Mouse (Mus musculus): ENCODE results near the gene Tmem95. TPM values are rescaled to one million over a fixed set of nuclear protein-coding genes. Genes with fewer than 3 reads are reported as not detected.
"Not testable (repeated sequence)": the region's sequence is repeated elsewhere in the genome, so short reads cannot be mapped to it uniquely, and the experiment has no call there.

Tmem95 gene
- total RNA-seq, 2 experiments from 2014 or later: not detected

DNA sequence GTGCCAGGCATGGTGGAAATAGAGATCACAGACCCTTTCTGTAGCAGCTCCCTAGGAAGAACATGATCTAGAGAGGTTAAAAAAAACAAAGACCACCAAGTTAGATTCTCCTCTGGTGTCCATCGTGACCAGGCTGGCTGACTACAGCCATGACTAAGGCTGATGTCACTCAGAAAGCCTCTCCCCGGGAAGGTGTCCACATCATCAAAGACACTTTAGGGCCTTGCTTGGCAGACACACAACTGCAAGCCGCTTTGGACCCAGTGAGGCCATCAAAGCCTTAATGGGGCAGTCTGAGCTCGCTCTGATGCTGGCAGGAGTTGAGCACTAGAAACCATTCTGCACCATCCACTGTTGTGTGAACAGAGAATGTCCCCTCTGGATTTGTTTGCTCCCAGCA, 5.4 kb downstream of the Tmem95 start:
- no peak for TF ChIP-seq CTCF (IDR thresholded peaks at IDR 0.05)
- no peak overlapping the region for H3K4me3 ChIP-seq
- no peak for DNase-seq (ENCODE audit: extremely low spot score in 1 of 2, low spot score in 2 of 2)
- no peak overlapping the region for H3K27ac ChIP-seq
- intact Hi-C loops (cut with DNase I): no loop called here

GRCm38 (mm10) chr11:69871822-69872221, 6.0 kb downstream of the Tmem95 start:
- TF ChIP-seq CTCF (IDR thresholded peaks at IDR 0.05): no peak
- no peak overlapping the region for H3K27ac ChIP-seq
- no peak for DNase-seq (ENCODE audit: extremely low spot score in 1 of 2, low spot score in 2 of 2)
- no peak overlapping the region for H3K4me3 ChIP-seq
- intact Hi-C loops (cut with DNase I): no loop called here

GRCm38 (mm10) chr11:69870289-69871069, 7.3 kb downstream of the Tmem95 start:
- Histone ChIP-seq H3K4me3 (no peak overlapping the region), H3K27ac (no peak overlapping the region)
- intact Hi-C loops (cut with DNase I): no loop called here
- no peak for DNase-seq (ENCODE audit: extremely low spot score in 1 of 2, low spot score in 2 of 2)
- no peak for TF ChIP-seq CTCF (IDR thresholded peaks at IDR 0.05)

GRCm38 (mm10) chr11:69867335-69867734, 10.5 kb downstream of the Tmem95 start:
- TF ChIP-seq CTCF (IDR thresholded peaks at IDR 0.05): no peak
- no peak for DNase-seq (ENCODE audit: extremely low spot score in 1 of 2, low spot score in 2 of 2)
- H3K4me3 ChIP-seq: no peak overlapping the region
- intact Hi-C loops (cut with DNase I): no loop called here
- H3K27ac ChIP-seq: no peak overlapping the region

DNA sequence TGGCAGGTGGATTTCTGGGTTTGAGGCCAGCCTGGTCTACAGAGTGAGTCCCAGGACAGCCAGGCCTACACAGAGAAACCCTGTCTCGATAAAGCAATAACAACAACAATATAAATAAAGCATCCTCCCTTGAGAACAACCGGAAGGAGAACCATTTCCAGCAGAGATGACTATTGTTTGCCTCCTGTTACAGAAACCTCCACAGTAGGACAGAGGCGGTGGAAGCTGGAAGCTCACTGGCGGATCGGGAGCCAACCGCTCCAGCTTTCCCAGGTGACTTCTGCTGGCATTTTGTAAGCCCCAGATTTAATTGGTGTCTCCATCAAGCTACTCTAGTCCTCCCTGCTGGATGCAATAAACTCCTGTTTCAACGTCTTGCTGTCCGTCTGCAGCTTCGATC, 12.3 kb downstream of the Tmem95 start:
- TF ChIP-seq CTCF (IDR thresholded peaks at IDR 0.05): no peak
- Histone ChIP-seq H3K4me3 (no peak overlapping the region), H3K27ac (no peak overlapping the region)
- DNase-seq (ENCODE audit: extremely low spot score in 1 of 2, low spot score in 2 of 2): no peak
- intact Hi-C loops (cut with DNase I): no loop called here

DNA sequence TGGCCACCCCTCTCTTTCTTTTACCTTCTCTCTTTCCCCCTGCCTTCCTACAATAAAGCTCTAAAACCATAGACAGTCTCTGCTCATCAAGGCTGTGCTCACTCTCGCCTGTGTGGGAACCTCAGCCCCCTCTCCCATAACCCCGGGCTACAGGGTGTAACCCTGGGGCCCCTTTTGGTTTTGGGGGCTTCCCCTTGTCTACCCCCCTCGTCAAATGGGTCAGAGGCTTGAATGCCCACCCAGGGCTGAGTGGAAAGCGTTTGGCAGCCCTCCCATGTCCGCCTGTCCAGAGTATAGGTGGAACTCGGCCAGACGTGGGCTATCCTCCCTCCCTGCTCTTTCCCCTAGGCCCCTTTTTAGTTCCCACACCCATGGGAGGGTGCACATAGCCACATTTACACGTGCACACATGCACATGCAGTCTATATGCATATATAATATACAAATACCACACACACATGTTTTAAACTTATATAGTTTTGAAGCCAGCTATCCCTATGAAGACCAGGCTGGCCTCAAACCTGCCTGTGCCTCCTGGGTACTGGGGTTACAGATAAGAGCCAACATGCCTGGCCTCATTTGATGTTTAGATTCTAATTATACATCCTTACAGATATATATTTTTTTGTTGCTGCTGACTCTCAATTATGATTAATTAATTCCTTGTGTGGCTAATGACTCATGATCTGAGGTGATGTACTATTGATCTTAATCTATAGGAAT, 13.5 kb downstream of the Tmem95 start:
- intact Hi-C loops (cut with DNase I): loop anchor here (5.0 kb wide), 1 partner anchor 52 kb away; no protein-coding TSS in a partner anchor
- no peak for TF ChIP-seq CTCF (IDR thresholded peaks at IDR 0.05)
- no peak overlapping the region for H3K4me3 ChIP-seq

DNA sequence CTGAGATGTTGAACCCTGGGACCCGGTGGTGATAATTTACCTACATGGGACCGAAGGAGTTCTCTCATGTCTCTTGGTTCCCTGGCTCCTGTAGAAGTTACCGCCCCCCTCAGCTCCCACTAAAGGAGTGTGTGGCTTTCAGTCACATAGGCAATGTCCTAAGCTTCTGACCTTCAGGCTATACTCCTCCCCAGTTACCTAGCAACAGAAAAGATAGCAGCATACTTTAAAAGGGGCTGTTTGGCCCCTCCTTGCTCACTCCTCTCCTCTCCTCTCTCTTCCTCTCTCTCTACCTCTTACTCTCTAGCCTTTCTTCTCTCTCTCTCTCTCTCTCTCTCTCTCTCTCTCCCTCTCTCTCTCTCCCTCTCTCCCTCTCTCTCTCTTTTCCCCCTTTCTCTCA, 14.1 kb downstream of the Tmem95 start:
- intact Hi-C loops (cut with DNase I): loop anchor here (5.0 kb wide), 1 partner anchor 51 kb away; no protein-coding TSS in a partner anchor
- not testable (repeated sequence) for H3K4me3 ChIP-seq; DNase-seq (ENCODE audit: extremely low spot score in 1 of 2, low spot score in 2 of 2); H3K27ac ChIP-seq

More for the DNA sequence above, 13.5 kb downstream of the Tmem95 start:
- no peak overlapping the region for H3K27ac ChIP-seq
- DNase-seq (ENCODE audit: extremely low spot score in 1 of 2, low spot score in 2 of 2): no peak

GRCm38 (mm10) chr11:69858113-69858998, 19.5 kb downstream of the Tmem95 start, which contains the start of gene Tnk1:
TSS of gene Tnk1 (minus strand) at chr11:69858730.
- intact Hi-C loops (cut with DNase I): no loop called here
- no peak within 1 kb of the TSS for H3K4me3 ChIP-seq
- no peak for TF ChIP-seq CTCF (IDR thresholded peaks at IDR 0.05)
- no peak within 1 kb of the TSS for H3K27ac ChIP-seq
- DNase-seq (ENCODE audit: extremely low spot score in 1 of 2, low spot score in 2 of 2): no peak

DNA sequence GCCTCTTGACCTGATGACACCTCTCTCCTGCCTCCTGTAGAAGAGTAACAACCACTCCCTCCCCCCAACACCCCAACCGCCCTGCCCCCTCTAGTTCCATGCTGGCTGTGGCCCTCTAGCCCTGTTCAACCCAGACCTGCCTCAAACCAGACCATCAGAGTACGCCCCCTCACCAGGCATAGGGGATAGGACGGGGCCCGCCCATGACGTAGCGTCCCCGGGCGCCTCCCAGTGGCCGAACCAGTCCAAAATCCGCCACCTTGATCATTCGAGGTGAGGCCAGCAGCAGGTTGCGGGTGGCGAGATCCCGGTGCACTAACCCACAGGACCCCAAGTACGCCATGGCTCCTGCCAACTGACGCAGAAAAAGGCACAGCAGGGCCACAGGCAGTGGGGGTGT, 22.5 kb downstream of the Tmem95 start:
- intact Hi-C loops (cut with DNase I): no loop called here
- DNase-seq (ENCODE audit: extremely low spot score in 1 of 2, low spot score in 2 of 2): no peak
- no peak overlapping the region for H3K4me3 ChIP-seq
- peak; percentile 46 for TF ChIP-seq CTCF (IDR thresholded peaks at IDR 0.05)
- H3K27ac ChIP-seq: no peak overlapping the region

- Histone ChIP-seq H3K27ac (no peak overlapping the region), H3K4me3 (no peak overlapping the region)
- no peak for TF ChIP-seq CTCF (IDR thresholded peaks at IDR 0.05)
- DNase-seq (ENCODE audit: extremely low spot score in 1 of 2, low spot score in 2 of 2): no peak
- intact Hi-C loops (cut with DNase I): no loop called here
Observed at GRCm38 (mm10) chr11:69854680-69855079, 23.1 kb downstream of the Tmem95 start.

DNA sequence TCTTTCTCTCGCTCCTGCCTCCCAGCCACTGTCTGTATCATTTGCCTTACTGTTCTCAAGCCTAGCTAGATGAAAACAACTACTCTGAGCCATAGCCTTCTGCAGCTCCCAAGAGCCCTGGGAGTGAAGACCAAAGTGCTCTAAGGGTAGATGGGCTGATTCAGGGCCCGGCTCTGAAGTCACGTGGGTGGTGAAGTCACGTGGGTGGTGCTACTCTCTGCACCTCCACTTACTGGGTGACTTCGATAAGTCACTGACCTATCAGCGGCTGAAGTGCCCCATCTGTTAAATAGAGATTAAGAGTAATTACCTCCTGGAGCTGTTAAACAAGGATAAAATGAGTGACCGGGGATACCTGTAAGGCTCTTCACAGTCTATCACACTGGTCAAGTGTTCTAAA, 23.8 kb downstream of the Tmem95 start:
- no peak for TF ChIP-seq CTCF (IDR thresholded peaks at IDR 0.05)
- no peak overlapping the region for H3K4me3 ChIP-seq

DNA sequence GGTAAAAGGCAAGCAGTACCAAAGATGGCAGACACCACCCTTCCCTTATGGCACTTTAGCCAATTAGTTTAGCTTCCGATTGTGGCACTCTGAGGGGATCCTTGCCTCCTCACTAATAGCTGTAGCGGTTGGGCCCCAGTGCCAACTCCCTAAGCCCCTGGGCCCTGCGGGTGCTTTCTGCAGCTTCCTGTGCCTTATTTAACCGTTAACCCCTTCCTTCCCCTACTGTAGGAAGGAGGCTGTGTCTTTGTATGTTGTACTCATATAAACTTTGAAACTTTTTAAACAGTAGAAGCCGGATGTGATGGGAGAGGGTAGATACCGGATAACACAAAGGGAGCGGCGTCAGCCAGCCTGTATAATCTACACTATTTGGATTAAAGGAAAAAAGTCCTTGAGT, 27.1 kb downstream of the Tmem95 start:
- Histone ChIP-seq H3K4me3 (no peak overlapping the region), H3K27ac (no peak overlapping the region)
- TF ChIP-seq CTCF (IDR thresholded peaks at IDR 0.05): no peak
- no peak for DNase-seq (ENCODE audit: extremely low spot score in 1 of 2, low spot score in 2 of 2)
- intact Hi-C loops (cut with DNase I): no loop called here

More for the DNA sequence above, 23.8 kb downstream of the Tmem95 start:
- DNase-seq (ENCODE audit: extremely low spot score in 1 of 2, low spot score in 2 of 2): no peak
- H3K27ac ChIP-seq: no peak overlapping the region
- intact Hi-C loops (cut with DNase I): no loop called here

Measured in left cerebral cortex, adult 2 months (tissue).